ENCODE assay signal across 17 mouse cellular contexts in genomic region chr11:67642421-67642820, GRCm38 (mm10). TPM values are rescaled to one million over a fixed set of nuclear protein-coding genes. Genes with fewer than 3 reads are reported as not detected.
"Had no signal": no experiment of that assay in that cellular context is flagged by ENCODE, and none has a peak within 500 bp of the region (broad histone marks: within the 10 kb centered on the region; RNA-seq: fewer than 3 reads in every experiment).

No protein-coding gene starts in this region.

- H3K27ac ChIP-seq: kidney, postnatal 0 days; limb, embryonic 12.5 days; limb, embryonic 15.5 days; liver, embryonic 14.5 days; macrophage; midbrain, embryonic 12.5 days; midbrain, embryonic 15.5 days; neural tube, embryonic 13.5 days had no signal

- DNase-seq: left cerebral cortex, postnatal 4 days; liver, postnatal 0 days; lung, embryonic 14.5 days; thymus, adult 18-20 months; thymus, postnatal 36 days had no signal

- H3K4me3 ChIP-seq: limb, embryonic 12.5 days; limb, embryonic 15.5 days; midbrain, embryonic 12.5 days; midbrain, embryonic 15.5 days; myocyte; neural tube, embryonic 13.5 days had no signal

RNA-seq across cellular contexts. Expression of gene Rcvrn, which starts 52.7 kb away (rescaled TPM):
- total RNA-seq: megakaryocyte, adult 5-6 weeks; monocyte, adult 5-6 weeks; neutrophil, adult 5-6 weeks had no signal
